Comparison of ENCODE assay signal across 26 mouse cellular contexts in the genomic region with DNA sequence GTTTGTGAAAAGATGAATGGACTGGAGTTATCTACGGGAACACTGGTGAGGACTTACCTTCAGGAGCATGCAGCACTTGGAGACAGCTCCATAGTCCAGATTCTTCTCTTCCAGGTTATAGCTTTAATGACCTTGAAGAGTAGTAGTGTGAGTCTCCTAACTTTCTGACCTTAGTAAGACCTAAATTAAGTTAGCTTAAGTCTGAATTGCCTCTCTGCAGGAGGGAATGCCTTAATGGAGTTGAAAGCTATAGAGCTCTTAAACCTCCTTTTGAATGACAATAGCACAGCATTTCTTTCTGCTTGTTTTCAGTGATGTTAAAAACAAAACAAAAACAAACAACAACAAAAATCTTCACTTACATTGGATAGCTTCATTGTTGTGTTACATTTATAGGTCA.
"Had no signal": no experiment of that assay in that cellular context is flagged by ENCODE, and none has a peak within 500 bp of the region (broad histone marks: within the 10 kb centered on the region; RNA-seq: fewer than 3 reads in every experiment).

No protein-coding gene starts in this region.

- ATAC-seq: forebrain, embryonic 13.5 days; forebrain, embryonic 14.5 days; forebrain, embryonic 15.5 days; forebrain, embryonic 16.5 days; forebrain, postnatal 0 days had no signal

- H3K9ac ChIP-seq: embryonic facial prominence, embryonic 12.5 days; embryonic facial prominence, embryonic 13.5 days; embryonic facial prominence, embryonic 15.5 days; forebrain, embryonic 12.5 days; forebrain, embryonic 13.5 days; forebrain, embryonic 15.5 days; forebrain, postnatal 0 days had no signal

- H3K4me2 ChIP-seq: embryonic facial prominence, embryonic 12.5 days; embryonic facial prominence, embryonic 13.5 days; embryonic facial prominence, embryonic 15.5 days; forebrain, embryonic 12.5 days; forebrain, embryonic 13.5 days; forebrain, embryonic 15.5 days; heart, embryonic 11.5 days had no signal

- DNase-seq: cerebellum, postnatal 14 days; cerebellum, postnatal 25 days; cerebellum, postnatal 36 days; embryo, embryonic 11 days; forebrain, postnatal 0 days; gastrocnemius, adult 2 months; gastrocnemius, postnatal 10 days; gastrocnemius, postnatal 14 days; gastrocnemius, postnatal 25 days; gastrocnemius, postnatal 36 days; heart, adult 11 months; heart, adult 18-20 months; heart, adult 2 months had no signal

- H3K4me3 ChIP-seq: embryonic facial prominence, embryonic 10.5 days; embryonic facial prominence, embryonic 12.5 days; embryonic facial prominence, embryonic 13.5 days; embryonic facial prominence, embryonic 15.5 days; erythroblast, embryonic 14.5 days; forebrain, embryonic 10.5 days; forebrain, embryonic 12.5 days; forebrain, embryonic 13.5 days; forebrain, embryonic 15.5 days; gastrocnemius, adult 2 months; heart, adult 2 months; heart, embryonic 10.5 days had no signal

- H3K27ac ChIP-seq: embryonic facial prominence, embryonic 10.5 days; embryonic facial prominence, embryonic 12.5 days; embryonic facial prominence, embryonic 13.5 days; embryonic facial prominence, embryonic 15.5 days; forebrain, embryonic 10.5 days; forebrain, embryonic 12.5 days; forebrain, embryonic 13.5 days; forebrain, embryonic 15.5 days; gastrocnemius, adult 2 months; heart, adult 2 months; heart, embryonic 10.5 days had no signal

- H3K9me3 ChIP-seq: embryonic facial prominence, embryonic 10.5 days; embryonic facial prominence, embryonic 12.5 days; embryonic facial prominence, embryonic 13.5 days; embryonic facial prominence, embryonic 15.5 days; forebrain, embryonic 10.5 days; forebrain, embryonic 12.5 days; forebrain, embryonic 13.5 days; forebrain, embryonic 15.5 days; heart, embryonic 10.5 days had no signal

- H3K36me3 ChIP-seq: embryonic facial prominence, embryonic 10.5 days; embryonic facial prominence, embryonic 12.5 days; embryonic facial prominence, embryonic 13.5 days; embryonic facial prominence, embryonic 15.5 days; forebrain, embryonic 10.5 days; forebrain, embryonic 12.5 days; forebrain, embryonic 15.5 days; heart, embryonic 10.5 days had no signal

- H3K27me3 ChIP-seq: embryonic facial prominence, embryonic 12.5 days; embryonic facial prominence, embryonic 13.5 days; embryonic facial prominence, embryonic 15.5 days; forebrain, embryonic 12.5 days; forebrain, embryonic 13.5 days; forebrain, embryonic 15.5 days had no signal

- H3K4me1 ChIP-seq: embryonic facial prominence, embryonic 10.5 days; embryonic facial prominence, embryonic 12.5 days; embryonic facial prominence, embryonic 13.5 days; embryonic facial prominence, embryonic 15.5 days; forebrain, embryonic 10.5 days; forebrain, embryonic 12.5 days; forebrain, embryonic 13.5 days; forebrain, embryonic 15.5 days; heart, embryonic 10.5 days had no signal
